Mouse (Mus musculus): ENCODE measurements around the gene Car11.
A peak's percentile ranks its signal among the peaks of the same experiment; 100 is the strongest.
"Not testable (repeated sequence)": the region's sequence is repeated elsewhere in the genome, so short reads cannot be mapped to it uniquely, and the experiment has no call there.

Car11 gene

DNA sequence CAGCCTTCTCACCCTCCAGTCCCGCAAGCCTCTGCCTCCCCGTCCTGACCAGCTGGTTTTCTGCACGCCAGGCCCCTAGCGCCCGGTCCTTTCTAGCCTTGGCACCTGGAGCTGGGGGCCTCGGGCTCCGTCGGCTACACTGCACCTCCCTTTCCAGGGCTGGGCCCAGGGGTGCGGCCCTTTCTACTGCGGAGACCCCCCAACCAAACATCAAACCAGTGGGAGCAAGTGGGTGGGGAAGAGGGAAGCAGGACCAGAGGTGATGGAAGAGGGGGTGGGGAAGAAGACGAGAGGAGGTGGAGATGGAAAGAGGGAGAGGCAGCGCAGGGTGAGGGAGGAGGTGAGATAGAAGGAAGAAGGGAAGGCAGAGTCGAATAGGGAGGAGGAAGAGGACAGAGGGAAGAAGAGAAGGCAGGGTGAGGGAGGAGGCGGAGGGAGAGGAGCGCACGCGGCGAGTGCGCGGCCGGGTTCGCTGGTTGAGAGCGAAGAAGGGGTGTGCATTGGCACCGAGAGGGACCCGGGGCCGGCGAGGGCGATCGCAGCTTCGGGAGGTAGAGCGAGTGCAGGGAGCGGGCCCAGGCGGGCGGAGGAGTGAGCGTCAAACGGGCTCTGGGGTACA lies at the start of gene Car11:
Gene Car11 (plus strand): TSS at position 321 of the 619 bp plus-strand sequence.
- no peak for DNase-seq

DNA sequence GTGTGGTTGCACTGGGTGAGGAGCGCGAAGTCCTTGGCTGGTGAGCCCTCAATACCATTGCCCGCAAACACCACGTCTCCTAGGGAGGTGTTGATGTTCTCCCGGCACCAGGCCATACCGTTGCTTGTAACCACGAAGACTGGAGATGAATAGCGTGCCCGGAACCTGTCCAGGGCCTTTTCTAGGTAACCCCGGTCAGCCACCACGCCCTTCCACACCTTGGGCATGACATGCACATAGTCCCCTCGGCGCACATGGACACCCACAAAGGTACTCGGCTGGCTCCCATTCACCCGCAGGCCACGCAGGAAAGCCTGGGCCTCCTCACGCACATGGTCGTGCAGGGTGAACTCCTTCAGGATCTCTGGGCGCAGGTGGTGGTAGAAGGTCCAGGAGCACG lies 49.2 kb upstream of the Car11 start:
- not testable (repeated sequence) for DNase-seq

DNA sequence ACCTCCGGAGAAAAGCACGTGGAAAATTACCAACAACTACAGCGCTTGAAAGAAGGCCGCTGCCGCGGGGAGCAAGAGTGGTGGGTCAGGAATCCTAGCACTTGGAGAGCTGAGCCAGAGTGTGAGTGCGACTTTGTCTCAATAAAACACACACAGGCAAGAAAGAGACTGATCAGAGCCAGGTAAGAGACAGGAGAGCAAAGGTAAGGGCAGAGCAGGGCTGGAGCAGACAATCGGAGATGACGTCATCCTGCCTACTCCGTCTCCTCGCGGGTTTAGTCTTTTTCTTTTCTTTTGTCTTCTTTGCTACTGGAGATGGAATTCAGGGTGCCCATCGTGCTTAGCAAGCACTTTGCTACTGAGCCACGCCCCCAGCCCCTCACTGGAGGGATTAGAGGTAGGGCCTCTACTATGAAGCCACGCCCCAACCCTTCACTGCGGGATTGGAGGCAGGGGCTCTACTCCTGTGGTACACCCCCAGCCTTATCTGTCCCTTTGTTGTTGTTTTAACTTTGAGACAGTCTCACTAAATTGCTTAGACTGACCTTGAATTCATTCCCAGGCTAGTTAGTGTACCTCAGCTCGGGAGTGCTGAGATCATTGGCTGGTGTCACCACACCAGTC lies 45.1 kb upstream of the Car11 start:
- no peak for DNase-seq

DNA sequence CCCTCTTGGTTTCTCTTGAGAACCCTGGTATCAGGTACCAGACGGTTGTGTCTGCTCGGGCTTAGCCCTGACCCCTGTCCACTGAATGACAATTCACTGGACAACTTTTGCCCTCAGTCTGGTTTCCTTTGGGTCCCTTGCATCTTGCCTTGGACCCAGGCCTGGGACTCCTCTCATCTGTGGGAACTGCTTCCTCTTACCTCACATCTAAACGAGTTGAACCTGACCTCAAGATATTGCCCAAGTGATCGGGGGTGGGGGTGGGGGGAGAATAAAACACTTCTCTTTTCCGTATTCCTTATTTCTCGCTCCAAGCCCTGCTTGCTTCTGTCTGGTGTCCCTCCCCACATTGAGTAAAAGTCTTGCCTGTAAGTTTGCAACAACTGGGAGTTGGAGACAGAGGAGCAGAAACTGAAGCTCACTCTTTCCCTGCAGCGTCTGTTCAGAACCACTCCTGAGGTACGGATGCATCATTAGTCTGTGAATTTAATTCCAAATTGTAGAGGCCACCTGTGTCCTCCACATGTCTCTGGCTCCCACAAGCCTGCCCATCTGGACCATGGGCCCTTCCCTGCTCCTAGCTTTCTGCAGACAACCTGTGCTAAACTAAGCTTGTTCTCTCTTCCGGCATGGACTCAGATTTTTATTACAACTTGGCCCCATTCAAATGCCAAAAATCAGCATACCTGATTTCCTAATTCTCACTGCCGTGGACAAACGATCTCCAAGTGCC lies 38.7 kb upstream of the Car11 start:
- no peak for DNase-seq

DNA sequence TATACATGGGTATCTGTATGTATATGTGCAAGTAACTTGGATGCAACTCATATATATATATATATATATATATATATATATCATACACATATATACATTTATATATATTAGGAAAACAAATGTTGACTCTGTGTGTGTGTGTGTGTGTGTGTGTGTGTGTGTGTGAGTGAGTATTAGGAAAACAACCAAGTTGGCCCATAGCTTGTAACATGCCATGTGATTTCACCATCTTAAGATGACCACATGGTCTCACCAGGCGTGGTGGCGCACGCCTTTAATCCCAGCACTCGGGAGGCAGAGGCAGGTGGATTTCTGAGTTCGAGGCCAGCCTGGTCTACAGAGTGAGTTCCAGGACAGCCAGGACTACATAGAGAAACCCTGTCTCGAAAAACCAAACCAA lies 37.9 kb upstream of the Car11 start:
- DNase-seq: not testable (repeated sequence)

DNA sequence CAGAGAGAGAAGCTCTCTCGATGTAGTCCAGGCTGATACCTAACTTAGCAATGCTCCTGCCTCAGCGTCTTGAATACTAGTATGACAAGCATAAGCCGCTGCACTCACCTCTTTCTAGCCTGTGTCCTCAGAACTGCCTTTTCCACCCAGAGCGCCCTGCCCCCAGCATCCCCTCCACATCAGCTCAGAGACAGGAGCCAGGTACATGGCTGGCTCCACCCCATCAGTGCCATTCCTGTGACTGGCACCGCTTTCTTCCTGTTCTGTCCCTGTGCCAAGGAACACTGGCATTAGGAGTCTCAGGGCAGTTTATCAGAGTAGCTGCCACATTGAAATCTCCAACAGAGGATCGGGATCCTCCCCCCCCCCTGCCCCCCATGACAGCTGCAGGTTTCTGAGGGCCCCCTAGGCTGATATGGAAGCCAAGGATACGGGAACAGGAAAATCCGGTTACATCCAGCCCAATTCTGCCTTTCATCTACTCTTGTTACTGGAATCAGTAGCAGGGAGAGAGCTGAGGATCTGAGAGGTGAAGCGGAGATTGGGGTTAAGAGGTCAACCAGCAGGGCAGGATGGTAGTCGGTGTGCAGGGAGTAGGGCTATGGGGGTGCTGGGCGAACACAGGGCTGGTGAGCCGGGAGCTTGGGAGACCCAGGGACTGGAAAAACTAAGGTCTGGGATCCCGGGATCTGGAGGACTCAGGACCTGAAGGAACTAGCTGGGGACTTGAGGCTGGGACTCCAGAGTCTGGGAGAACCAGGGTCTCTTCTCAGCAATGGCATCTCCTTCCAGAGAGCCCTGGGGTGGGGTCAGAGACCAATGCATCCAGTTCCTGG lies 34.1 kb upstream of the Car11 start:
- DNase-seq: no peak

DNA sequence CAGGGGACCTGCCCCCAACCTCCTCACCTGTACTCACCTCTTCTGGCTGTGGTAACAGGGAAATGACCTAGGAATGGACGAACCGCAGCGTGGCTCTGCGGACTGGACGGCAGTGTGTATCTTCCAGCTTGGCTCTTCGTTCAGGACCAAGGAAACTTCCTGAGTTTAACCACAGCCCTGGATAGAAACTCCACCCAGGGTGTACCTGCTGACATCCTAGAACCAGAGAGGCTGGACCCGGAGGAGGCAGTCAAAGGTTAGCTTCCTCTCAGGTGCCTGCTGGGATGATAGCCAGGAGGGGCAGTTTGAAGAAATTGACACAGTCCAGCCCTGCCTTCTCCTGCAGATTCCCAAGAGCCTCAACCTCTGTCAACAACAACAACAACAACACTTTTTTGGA lies 33.5 kb upstream of the Car11 start, which contains the start of gene Fut2:
Gene Fut2 (minus strand): TSS at position 234 of the 400 bp plus-strand sequence.
- DNase-seq: no peak

DNA sequence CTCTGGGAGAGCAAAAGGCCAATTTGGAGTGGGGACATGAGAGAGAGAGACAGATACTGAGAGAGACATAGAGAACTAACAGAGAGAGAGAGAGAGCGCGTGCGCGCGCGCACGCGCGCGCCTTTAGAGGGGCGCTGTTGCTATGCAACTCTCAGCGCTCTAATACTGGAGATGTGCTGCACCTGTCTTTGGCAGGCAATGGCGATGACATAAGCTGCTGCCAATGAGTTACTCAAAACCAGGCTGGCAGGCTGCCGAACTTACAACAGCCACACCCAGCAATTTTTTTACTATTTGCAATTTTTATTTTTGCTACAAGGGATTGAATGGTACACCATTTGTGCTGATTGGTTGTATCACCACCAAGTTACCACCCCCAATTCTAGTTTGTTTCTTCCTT lies 31.9 kb upstream of the Car11 start:
- no peak for DNase-seq

DNA sequence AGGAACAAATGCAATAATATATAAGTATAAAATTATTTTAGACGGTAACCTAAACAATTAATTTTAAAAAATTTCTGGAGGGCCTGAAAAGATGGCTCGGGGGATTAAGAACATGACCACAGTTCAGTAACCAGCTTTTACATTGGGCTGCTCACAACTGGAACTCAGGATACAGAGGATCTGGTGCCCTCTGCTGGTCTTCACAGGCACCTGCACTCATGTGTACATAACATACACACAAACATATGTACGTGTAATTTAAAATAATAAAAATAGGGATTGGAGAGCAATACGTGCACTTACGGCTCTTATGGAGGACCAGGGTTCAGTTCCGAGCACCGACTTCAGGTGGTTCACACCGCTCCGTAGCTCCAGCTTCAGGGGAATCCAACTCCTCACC lies 30.7 kb upstream of the Car11 start:
- DNase-seq: no peak

DNA sequence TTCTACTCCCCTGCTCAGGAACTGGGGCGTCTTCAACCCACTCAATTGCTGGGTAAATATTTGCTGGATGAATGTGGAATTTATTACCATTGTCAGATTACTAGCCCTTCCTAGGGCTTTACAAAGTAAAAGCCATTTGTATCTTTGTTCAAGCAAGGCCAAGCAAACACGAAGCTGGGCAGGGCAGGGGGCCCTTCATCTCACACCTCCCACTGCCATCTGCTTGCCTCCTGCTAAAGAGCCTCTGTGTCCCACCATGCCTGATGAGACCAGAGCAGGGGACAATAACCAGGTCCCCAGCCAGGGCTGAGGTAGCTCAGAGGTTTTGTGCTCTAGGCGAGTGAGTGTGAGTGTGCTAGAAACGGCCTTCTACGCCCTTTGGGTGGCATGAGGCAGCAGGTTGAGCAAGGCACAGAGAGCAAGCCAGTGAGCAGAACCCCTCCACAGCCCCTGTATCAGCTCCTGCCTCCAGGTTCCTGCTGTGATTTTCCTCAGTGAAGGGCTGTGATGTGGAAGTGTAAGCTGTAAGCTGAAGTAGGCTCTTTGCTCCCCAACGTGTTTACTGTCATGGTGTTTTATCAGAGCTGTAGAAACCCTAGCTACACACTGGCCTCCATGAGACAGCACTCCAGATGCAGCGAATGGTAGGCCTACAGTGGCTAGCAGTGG lies 21.9 kb upstream of the Car11 start:
- no peak for DNase-seq

DNA sequence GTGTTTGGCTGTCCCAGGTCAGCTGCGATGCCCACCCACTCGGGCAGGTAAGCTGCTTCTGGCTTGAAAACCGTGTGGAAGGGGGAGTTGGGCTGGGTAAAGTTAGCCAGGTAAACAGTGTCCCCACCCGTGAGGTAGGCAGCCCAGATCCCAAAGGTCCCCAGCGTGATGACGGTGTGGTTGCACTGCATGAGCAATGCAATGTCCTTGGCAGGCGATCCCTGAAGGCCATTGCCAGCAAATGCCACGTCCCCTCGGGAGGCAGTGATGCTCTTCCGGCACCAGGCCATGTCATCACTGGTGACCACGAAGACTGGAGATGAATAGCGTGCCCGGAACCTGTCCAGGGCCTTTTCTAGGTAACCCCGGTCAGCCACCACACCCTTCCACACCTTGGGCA lies 21.1 kb upstream of the Car11 start:
- DNase-seq: no peak

DNA sequence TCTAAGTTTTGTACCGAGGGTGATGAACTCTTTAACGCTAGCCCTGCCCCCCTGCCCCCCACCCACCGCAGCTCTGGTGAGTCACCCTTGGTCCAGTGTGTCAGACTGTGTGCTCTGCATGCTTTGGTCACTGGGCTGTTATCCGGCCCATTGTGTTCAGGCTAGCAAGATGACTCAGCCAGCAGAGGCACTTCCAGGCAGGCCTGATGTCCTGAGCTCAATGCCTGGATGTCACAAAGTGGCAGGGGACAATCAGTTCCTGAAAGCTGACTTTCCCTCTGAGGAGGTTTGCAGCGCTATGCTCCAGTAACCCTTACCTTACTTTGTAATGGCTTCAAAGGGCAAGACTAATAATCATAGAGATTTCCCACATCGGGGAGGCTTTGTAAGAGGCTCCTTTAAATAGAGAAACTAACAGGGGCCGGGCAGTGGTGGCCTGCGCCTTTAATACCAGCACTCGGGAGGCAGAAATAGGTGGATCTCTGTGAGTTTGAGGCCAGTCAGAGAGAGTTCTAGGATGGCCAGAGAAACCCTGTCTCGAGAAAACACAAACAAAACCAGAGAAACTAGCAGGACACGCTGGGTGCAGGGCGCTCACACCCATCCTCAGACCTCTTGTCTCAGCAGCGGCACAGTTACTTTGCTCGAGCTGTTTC lies 19.5 kb upstream of the Car11 start:
- no peak for DNase-seq

DNA sequence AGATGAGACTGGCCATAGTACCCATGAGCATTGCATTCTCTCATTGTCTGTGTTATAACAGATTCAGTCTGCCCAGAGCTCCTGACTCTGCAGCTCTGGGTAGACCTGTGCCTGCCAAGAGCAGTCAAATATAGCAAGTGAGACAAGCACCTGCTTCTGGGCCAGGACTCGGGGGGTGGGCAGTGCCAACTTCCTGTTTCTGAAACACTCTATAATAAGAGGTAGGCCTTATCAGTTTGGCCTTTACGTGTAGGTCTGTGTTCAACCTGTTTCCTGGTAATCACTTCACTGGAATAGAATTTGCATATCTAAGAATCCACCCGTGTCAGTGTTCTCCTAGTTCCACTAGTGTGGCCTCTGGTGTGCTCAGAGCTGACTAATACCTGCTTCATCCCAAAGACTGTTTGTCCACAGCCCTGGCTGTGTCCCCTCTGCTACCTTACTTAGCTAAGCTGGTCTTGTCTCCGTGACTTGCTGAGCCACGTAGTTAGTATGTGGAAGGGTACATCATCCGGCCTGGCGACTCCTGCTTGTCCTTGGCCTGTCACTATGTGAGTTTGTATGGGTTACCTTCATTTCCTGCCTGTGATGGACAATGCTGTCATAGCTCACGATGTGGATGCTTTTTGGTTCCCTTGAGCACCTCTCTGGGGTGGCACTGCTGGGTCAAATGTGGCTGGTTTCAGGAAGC lies 18.5 kb upstream of the Car11 start:
- no peak for DNase-seq

DNA sequence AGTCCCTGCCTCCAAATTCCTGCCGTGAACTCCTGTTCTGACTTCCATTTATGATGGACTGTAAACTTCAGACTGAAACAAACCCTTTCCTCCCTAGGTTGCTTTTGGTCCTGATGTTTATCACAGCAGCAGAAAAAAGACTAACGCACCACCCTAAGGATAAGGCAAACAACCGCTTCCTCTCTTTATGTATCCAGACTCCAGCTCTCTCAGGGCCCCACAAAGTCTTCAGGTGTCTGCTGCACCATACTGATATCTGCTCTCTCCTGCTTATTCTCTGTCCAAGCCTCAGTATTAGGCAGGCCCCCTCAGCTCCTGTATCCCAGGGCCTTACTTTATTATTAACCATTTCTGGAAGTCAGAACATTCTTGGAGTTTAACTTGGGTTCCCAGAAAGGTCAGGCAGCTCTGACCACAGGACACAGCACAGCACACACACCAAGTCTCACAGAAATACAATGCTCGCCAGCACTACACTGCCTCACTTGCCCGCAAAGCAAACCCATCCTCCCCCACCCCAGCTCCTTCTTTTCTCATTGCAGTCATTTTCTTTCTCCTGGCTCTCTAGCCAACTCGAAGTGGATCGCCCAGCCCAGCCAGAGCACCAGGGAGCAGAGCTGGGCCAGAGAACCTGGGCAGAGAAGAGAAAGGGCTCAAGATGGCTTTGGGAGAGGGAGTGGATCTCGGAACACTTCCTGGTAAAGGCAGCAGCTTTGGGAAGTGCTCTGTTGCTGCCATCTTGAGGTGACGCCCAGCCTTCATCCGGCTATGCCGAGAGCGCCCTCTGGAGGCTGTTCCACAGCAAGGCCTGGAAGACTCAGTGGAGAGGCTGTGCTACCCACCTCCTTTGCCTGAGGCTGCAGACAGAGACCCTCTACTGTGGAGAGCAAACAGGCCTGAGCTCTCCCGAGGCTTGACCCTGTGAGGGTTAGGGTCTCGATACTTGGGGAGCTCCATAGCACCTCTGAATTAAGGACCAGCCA lies 17.2 kb upstream of the Car11 start:
- peak; percentile 87 for DNase-seq

DNA sequence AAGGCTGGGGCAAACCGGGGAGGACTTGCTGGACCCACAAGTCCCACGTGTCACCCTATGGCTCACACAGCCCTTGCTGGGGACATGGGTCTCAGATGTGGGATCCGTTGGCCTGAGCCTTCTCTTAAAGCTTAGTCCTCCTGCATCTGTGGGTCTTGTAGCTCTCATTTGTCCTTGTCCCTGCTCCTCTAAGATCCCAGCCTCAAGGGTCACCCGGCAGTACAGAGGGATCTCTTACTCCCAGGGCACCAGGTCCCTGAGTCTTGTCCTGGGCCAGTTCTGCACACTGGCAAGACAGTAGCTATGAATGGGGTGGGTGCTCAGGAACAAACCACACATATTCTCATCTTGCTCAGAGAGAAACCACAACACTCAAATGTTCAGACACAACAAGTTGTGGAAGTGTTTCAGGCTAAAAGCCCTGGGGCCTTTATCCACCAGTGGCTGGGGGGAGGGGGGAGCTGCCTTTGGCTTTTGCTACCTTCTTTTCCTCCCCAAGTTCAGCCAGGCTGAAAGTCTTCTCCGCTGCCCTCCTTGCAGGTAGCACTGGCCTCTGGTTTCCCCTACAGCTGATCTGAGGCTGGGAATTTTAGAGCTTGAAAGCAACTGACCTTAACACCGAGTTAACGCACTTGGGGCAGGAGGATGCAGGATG lies 16.1 kb upstream of the Car11 start, which contains the start of gene Ntn5:
Gene Ntn5 (plus strand): TSS at position 627 of the 655 bp plus-strand sequence.
- DNase-seq: no peak

DNA sequence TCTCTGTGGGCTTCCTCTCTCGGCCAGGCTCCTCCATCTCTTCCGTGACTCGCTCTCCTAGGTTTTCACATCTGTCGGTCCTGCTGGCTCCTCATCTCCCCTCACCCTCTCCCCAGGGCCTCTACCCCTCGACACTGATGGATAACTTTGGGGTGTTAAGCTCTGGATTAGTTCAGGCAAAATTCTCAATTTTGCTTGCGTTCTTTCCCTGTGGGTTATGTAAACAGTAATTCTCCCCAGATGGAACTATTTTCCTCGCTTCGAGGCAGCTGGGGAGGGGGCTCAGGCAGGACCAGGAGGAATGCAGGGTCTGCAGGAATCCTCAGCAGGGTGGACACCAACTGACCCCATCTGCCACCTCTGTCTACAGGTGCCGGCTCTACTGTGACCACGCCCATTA lies 13.8 kb upstream of the Car11 start:
- no peak for DNase-seq

DNA sequence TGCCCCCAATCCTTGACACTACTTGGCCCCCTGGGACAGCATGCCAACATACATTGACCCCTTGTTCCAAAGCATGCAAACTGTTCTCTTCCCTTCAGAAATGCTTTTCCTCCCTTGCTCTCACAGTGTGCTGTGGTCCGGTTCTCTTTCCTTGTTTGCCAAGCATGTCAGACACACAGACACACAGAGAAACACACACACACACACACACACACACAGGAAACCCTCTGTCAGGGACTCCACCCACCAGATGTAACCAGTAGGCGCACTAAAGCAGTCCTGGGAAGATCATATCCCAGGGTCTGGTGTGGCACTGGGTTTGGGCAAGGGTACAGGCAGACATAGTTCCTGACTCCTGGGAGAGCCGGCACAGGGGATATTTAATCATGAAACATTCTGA lies 12.8 kb upstream of the Car11 start:
- DNase-seq: no peak

DNA sequence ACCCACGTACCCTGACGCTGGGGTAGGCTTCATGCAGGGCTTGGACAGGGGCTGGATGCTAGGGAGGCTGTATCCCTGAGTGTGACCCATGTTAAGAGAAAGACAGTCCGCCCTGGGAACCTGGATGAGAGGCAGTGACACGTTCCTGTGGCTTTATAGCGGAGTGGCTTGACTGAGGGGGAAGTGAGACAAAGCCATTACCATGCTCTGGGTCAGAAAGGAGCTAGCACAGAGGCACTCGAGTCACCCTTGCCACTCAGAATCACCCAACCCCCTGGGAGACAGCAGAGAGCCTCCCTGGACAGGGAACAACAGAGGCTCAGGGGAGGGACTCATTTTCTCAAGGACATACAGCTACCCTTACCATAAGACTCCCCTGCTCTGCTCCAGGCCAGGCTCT lies 10.5 kb upstream of the Car11 start:
- DNase-seq: no peak

DNA sequence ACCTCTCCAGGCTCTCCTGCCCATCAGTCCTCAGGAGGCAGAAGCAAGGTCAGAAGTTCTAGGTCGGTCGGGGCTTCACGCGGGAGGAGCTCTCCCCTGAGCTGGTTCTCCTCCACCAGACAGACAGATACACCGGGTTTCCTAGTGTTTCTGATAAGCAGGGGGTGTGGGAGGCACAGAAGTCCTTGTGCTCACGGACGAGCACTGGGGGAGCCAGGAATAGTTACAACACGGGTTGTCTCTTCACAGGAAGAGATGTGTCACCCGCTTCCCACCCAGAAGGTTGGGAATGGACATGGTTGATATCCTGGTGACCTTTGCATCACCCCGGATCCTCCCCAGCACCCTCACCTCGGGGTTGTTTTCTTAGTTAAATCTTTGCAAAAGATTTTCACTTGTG lies 9.8 kb upstream of the Car11 start:
- no peak for DNase-seq

DNA sequence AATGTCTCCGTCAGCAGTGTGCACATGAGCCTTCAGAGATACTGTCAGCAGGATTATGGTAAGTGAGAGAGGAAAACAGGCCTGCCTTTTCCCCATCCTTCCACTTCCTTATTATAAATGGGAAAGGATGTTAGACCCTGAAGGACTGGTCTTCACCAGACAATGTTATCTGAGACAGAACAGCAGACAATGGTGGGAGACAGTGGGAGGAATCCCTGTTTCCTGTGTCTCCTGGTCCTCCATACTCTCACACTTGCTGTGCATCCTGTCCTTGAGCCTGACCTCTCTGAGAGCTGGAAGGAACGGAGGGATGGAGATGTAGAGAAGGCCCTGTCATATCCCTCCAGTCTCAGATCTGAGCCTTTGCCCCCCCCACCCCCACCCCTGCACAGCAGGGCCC lies 7.3 kb upstream of the Car11 start:
- DNase-seq: no peak

Measured in kidney, adult 18-20 months (tissue).